Mouse (Mus musculus): ENCODE measurements around the gene Cwh43. TPM values are rescaled to one million over a fixed set of nuclear protein-coding genes. Genes with fewer than 3 reads are reported as not detected.

Cwh43 gene
- polyA plus RNA-seq, 1 experiment, result 0.07 TPM

- TF ChIP-seq POLR2A (IDR thresholded peaks at IDR 0.05; ENCODE audit: control insufficient read depth, extremely low read depth, insufficient read depth, low read length, poor library complexity) (no peak), CTCF (IDR thresholded peaks at IDR 0.05; ENCODE audit: borderline replicate concordance, control insufficient read depth, extremely low read depth, insufficient read depth, low read length, poor library complexity) (no peak)
- peaks cover 10% of the 10 kb centered on the region; the same call in 1 of the 2 replicates for H3K4me1 ChIP-seq (replicated peaks; ENCODE audit: control insufficient read depth, insufficient read depth, low read length)
- H3K36me3 ChIP-seq (ENCODE audit: control insufficient read depth, insufficient read depth, low read length), result no peaks in the 10 kb centered on the region
- H3K27me3 ChIP-seq (ENCODE audit: control insufficient read depth, insufficient read depth, low read length), result peaks cover 10% of the 10 kb centered on the region
- 93% methylated on average over 14 of the region's 14 CpGs for WGBS
- H3K27ac ChIP-seq (ENCODE audit: control insufficient read depth, insufficient read depth, low read length), result no peak overlapping the region
- no peak for DNase-seq
- no peak overlapping the region for H3K4me3 ChIP-seq (ENCODE audit: control insufficient read depth, insufficient read depth, low read length)
Observed at GRCm38 (mm10) chr5:73403311-73404068, 2.4 kb upstream of the Cwh43 start.

- Histone ChIP-seq H3K4me1 (replicated peaks; ENCODE audit: control insufficient read depth, insufficient read depth, low read length) (peaks cover 10% of the 10 kb centered on the region; the same call in 1 of the 2 replicates), H3K4me3 (ENCODE audit: control insufficient read depth, insufficient read depth, low read length) (no peak overlapping the region), H3K27me3 (ENCODE audit: control insufficient read depth, insufficient read depth, low read length) (peaks cover 10% of the 10 kb centered on the region), H3K36me3 (ENCODE audit: control insufficient read depth, insufficient read depth, low read length) (no peaks in the 10 kb centered on the region), H3K27ac (ENCODE audit: control insufficient read depth, insufficient read depth, low read length) (no peak overlapping the region)
- peak; percentile 6 for DNase-seq
- TF ChIP-seq POLR2A (IDR thresholded peaks at IDR 0.05; ENCODE audit: control insufficient read depth, extremely low read depth, insufficient read depth, low read length, poor library complexity), result no peak
- TF ChIP-seq CTCF (IDR thresholded peaks at IDR 0.05; ENCODE audit: borderline replicate concordance, control insufficient read depth, extremely low read depth, insufficient read depth, low read length, poor library complexity), result no peak
- 66% methylated on average over 6 of the region's 6 CpGs for WGBS
Observed at GRCm38 (mm10) chr5:73404790-73405189, 1.1 kb upstream of the Cwh43 start.

- H3K27me3 ChIP-seq (ENCODE audit: control insufficient read depth, insufficient read depth, low read length), result peaks cover 12% of the 10 kb centered on the region
- H3K4me3 ChIP-seq (ENCODE audit: control insufficient read depth, insufficient read depth, low read length), result no peak overlapping the region
- 38% methylated on average over 6 of the region's 6 CpGs for WGBS
- no peak for DNase-seq
- peaks cover 10% of the 10 kb centered on the region; the same call in 1 of the 2 replicates for H3K4me1 ChIP-seq (replicated peaks; ENCODE audit: control insufficient read depth, insufficient read depth, low read length)
- no peaks in the 10 kb centered on the region for H3K36me3 ChIP-seq (ENCODE audit: control insufficient read depth, insufficient read depth, low read length)
- no peak overlapping the region for H3K27ac ChIP-seq (ENCODE audit: control insufficient read depth, insufficient read depth, low read length)
- TF ChIP-seq POLR2A (IDR thresholded peaks at IDR 0.05; ENCODE audit: control insufficient read depth, extremely low read depth, insufficient read depth, low read length, poor library complexity), result no peak
- no peak for TF ChIP-seq CTCF (IDR thresholded peaks at IDR 0.05; ENCODE audit: borderline replicate concordance, control insufficient read depth, extremely low read depth, insufficient read depth, low read length, poor library complexity)
Observed at GRCm38 (mm10) chr5:73406861-73407260, 986 bp downstream of the Cwh43 start.

- H3K36me3 ChIP-seq (ENCODE audit: control insufficient read depth, insufficient read depth, low read length), result no peaks in the 10 kb centered on the region
- H3K27ac ChIP-seq (ENCODE audit: control insufficient read depth, insufficient read depth, low read length), result no peak overlapping the region
- H3K4me3 ChIP-seq (ENCODE audit: control insufficient read depth, insufficient read depth, low read length), result no peak overlapping the region
- WGBS, result 83% methylated on average over 5 of the region's 5 CpGs
- TF ChIP-seq CTCF (IDR thresholded peaks at IDR 0.05; ENCODE audit: borderline replicate concordance, control insufficient read depth, extremely low read depth, insufficient read depth, low read length, poor library complexity) (no peak), POLR2A (IDR thresholded peaks at IDR 0.05; ENCODE audit: control insufficient read depth, extremely low read depth, insufficient read depth, low read length, poor library complexity) (no peak)
- no peak for DNase-seq
- peaks cover 6% of the 10 kb centered on the region; the same call in 1 of the 2 replicates for H3K4me1 ChIP-seq (replicated peaks; ENCODE audit: control insufficient read depth, insufficient read depth, low read length)
- H3K27me3 ChIP-seq (ENCODE audit: control insufficient read depth, insufficient read depth, low read length), result peaks cover 12% of the 10 kb centered on the region
Observed at GRCm38 (mm10) chr5:73409970-73410369, 4.1 kb downstream of the Cwh43 start.

GRCm38 (mm10) chr5:73411771-73412170 is 5.9 kb downstream of the Cwh43 start:
- no peak for DNase-seq
- no peak overlapping the region for H3K4me3 ChIP-seq (ENCODE audit: control insufficient read depth, insufficient read depth, low read length)
- TF ChIP-seq CTCF (IDR thresholded peaks at IDR 0.05; ENCODE audit: borderline replicate concordance, control insufficient read depth, extremely low read depth, insufficient read depth, low read length, poor library complexity), result no peak
- TF ChIP-seq POLR2A (IDR thresholded peaks at IDR 0.05; ENCODE audit: control insufficient read depth, extremely low read depth, insufficient read depth, low read length, poor library complexity), result no peak
- H3K27me3 ChIP-seq (ENCODE audit: control insufficient read depth, insufficient read depth, low read length), result peaks cover 4% of the 10 kb centered on the region; the same call in 1 of the 2 replicates
- no peak overlapping the region for H3K27ac ChIP-seq (ENCODE audit: control insufficient read depth, insufficient read depth, low read length)
- H3K36me3 ChIP-seq (ENCODE audit: control insufficient read depth, insufficient read depth, low read length), result no peaks in the 10 kb centered on the region
- WGBS, result 71% methylated on average over 5 of the region's 5 CpGs
- H3K4me1 ChIP-seq (replicated peaks; ENCODE audit: control insufficient read depth, insufficient read depth, low read length), result no peaks in the 10 kb centered on the region

GRCm38 (mm10) chr5:73414172-73414571 is 8.3 kb downstream of the Cwh43 start:
- no peak for DNase-seq
- H3K4me1 ChIP-seq (replicated peaks; ENCODE audit: control insufficient read depth, insufficient read depth, low read length), result no peaks in the 10 kb centered on the region
- no peak overlapping the region for H3K27ac ChIP-seq (ENCODE audit: control insufficient read depth, insufficient read depth, low read length)
- WGBS, result 93% methylated on average over 10 of the region's 10 CpGs
- H3K4me3 ChIP-seq (ENCODE audit: control insufficient read depth, insufficient read depth, low read length), result no peak overlapping the region
- 0 out of 2 replicates have a peak, but pooled peaks cover 2% of the 10 kb centered on the region for H3K27me3 ChIP-seq (ENCODE audit: control insufficient read depth, insufficient read depth, low read length)
- no peak for TF ChIP-seq POLR2A (IDR thresholded peaks at IDR 0.05; ENCODE audit: control insufficient read depth, extremely low read depth, insufficient read depth, low read length, poor library complexity)
- TF ChIP-seq CTCF (IDR thresholded peaks at IDR 0.05; ENCODE audit: borderline replicate concordance, control insufficient read depth, extremely low read depth, insufficient read depth, low read length, poor library complexity), result no peak
- no peaks in the 10 kb centered on the region for H3K36me3 ChIP-seq (ENCODE audit: control insufficient read depth, insufficient read depth, low read length)
